Mouse (Mus musculus): Measurements from ENCODE around the gene Fancc.
A peak's percentile ranks its signal among the peaks of the same experiment; 100 is the strongest.

The Fancc gene

DNA sequence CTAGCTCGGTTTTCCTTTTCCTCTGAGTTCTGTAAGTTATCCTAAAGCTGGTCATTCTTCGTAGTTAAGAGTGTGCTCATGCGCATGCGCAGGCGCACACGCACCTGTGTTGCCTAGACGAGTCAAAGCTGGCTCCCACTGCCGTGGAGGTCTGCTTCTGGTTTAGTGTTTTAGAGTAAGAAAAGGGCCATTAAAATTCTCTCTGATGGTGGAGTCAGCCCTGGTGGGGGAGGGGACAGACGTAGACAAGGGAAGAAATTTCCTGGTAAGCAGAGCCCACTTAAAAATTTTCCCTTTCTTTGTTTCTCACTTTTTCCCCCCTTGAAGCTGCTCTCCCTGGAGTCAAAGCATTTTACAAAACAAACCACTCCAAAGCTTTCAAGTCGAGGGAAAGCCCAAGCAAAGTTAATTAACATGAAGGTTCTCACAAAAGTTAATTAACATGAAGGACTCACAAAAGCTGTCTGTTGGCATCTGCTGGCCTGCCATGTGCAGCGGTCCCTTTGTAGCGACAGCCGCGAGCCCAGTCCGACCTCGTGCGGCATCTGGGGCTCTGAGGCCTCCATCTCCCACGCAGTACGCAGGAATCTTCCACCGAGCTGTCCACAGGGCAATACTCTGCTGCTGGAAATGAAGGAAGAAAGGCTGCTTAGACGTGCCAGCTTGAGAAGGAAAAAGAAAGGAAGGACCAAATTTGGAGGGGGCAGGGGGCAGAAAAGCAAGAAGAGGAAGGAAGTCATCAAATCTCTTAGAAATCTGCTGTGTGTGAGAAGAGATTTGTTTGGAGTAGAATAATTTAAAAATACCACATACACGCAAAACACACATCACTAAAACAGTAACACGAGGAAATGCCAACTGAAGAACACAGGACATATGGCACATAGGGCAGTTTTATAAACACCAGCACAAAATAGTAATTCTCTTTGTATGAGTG is at the start of gene Fancc:
TSS of gene Fancc (minus strand) at position 633 of the 937 bp plus-strand sequence.
- DNase-seq = no peak

DNA sequence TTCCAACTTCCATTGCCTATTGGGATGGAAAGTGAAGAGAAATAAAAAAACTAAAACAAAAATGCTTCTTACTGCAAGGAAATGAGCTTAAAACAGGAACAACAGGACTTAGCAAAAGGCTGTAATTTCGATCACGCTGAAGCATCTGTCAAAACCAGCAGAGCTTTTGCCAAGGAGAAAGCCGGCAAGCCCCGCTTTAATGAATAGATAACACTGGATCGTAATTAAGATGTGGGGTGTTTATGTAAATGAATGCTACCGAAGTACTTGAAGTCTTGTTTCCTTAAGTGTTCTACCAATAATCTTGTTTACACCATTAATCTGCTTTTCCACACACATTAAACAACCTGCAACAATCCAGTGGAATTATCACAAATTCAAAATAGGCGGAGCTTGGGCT is 48.2 kb upstream of the Fancc start:
- no peak for DNase-seq

DNA sequence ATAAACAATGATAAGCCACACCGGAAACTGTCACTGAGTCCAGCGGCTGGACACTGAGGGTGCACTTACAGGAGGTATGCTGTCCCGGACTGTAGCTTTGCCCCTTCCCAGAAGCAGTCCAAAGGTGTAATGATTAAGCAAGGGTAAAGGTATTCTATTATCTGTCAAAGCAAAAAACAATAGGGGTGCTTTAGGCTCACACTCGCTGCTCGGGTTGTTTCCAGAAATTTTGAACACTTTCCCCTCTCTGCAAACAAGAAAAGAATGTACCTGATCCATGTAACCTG is 47.8 kb upstream of the Fancc start:
- no peak for DNase-seq

DNA sequence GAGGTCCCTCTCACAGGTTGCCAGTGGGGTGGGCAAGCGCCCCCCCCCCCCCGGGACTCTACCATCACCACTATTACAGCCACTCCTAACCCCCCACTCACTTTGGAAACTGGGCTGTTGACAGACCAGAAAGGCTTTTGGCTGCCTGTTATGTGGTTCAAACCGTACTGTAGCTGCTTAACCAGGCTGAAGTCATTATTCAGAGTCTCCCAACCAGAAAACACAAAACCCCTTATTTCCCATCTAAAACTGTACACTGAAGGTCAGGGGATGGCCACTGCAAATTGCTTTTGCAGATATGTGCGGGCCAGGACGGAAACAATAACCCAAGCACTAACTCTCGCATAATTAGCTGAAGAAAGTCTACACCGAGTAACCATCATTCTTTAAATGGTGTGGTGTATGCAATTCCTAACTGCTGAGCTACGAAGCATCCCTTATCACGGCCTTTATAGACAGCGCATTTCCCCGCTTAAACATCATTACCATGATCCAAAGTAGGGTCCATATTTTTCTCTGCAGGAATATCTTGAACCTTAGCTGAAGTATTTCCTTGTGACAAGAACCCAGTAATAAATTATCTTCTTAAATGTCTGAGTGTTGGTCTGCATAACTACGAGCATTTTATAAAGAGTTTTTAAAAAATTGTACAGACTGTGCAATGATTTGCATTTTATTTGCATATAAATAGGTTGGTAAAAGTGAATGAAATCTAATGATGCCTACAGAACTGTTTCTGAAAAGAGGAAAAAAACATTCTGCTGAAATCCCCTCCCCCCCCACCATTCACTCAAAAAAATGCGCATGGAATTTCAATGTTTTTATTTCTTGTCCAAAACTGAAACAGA is 47.3 kb upstream of the Fancc start:
- DNase-seq = no peak

DNA sequence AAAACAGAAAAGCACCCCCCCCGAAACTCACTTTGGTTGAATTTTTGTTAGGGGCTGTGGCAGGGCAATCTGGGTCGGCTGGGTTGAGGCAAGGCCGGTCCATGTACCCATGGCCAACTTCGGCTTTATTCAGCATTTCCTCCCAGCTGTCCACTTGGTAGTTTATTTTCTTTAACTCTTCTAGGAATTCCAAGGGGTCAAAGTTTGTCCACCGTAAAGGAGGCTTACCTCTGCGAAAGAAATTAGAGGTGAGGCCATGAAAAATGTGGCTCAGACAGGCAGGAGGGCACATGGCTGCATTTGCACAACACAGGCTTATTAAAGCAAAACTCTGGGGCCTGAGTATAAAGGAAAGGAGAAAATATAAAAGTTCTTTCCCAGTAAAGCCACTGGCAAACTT is 46.4 kb upstream of the Fancc start:
- DNase-seq = no peak

DNA sequence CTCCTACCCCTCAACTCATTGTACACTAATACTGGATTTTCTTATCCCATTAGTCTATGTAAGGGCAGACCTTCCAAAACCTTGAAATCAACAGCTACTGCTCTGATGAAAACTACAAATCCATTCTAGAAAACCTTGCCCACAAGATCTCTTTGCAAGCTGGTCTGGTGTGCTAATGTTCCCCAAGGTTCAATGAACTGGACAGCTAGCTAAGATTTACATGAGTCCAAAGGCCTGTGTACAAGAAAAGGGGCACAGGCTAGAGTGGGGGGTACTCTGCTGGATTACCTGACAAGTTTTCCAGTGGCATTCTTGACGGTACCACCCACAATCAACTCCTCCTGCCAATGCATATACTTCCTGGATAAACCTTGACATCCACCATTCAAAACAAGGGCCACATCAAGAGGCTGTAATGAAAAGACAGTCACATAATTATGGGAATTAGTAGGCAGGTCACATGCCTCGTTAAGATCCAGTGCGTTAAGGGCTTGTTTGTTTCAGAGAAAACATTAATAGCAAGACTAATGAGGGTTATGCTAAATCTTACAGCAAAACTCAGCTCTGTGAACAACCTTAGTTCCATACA is 45.8 kb upstream of the Fancc start:
- no peak for DNase-seq

DNA sequence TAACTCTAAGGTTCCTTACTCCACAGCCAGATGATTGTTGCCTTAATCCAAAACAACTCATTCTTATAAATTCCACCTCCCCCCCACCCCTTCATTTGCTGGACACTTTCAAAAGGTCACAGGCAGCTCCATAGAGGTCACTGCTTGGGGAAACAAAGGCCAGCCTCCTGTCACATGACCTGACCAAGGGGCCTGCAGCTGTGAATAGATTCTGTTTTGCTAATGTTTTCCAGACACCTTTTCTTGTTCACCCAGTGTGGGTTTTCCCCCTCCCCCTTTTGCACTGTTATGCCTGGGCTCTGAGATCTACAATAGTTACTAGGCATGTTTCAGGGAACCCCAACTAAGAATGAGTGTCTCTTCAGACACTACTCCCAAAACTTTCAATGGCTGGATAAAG is 44.4 kb upstream of the Fancc start:
- no peak for DNase-seq

DNA sequence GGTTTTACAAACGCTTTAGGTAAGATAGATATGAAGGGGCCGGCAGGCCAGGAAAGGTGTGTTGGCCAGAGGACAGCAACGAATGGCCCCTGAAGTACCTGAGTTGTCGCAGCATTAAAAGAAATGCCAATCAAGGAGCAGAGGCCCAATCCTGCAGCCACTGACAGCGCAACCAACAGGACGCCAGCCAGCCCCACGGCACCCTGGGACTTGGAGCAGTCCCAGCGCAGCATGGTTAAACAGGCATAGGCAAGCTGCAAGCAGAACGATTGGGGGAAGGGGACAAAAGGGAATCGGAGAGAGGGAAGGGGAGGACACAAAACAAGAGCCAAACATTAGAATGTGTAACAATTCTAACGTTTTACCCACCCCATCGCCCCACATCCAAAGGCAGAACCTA is 43.5 kb upstream of the Fancc start:
- no peak for DNase-seq

DNA sequence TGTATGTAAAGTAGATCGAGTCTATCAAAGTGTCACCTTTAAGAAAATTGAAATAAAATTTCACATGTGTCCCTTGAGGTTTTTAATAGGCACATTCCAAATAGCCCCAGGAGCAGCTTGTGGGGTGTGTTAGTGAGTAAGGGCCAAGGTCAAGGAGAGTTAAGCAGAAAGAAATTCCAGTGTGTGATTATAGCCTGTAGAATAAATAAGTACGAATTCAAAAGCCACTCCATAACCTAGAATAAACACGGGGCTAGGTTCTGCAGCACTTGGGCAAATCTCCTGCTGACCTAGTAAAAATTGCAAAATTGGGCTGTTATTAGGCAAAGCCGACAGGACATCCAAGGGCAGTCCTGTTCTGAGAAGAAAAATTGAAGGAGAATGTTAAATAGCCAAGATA is 37.9 kb upstream of the Fancc start:
- peak; percentile 25 to 55 for DNase-seq

DNA sequence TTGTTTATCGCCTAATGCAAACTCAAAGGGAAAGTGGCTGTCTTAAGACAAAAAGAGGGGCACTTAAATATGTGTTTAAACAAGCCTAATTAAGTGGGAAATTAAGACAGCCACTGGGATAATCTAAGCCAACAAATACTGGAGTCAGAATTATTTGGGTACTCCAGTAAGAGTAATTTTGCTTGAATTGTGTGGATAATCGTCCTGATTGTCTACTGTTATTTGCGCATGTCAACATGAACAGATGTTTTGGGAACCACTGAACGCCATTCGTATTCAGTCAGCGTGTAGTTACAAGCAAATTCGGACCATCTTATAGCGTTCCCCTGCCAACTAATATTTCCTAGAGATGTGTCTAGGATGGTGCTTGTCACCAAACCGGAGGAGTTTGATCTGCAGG is 33.8 kb upstream of the Fancc start:
- no peak for DNase-seq

DNA sequence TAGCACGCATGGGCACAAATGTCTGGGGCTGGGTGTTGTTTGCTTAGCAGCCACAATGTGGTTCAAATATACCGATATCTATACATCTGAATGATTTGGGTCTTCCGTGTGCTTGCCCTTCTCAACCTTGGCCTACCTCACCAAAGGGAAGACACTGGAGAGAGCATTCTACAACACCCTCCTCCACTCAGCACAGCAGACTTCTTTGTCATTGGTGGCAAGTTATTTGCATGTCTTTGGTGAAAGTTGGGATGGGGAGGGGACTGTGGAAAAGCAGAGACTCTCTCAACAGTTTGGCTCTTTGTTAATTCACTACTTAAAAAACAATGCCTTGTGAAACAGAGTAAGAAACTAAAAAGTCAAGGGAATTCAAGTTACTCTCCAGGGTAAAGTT is 33.3 kb upstream of the Fancc start:
- DNase-seq = no peak

DNA sequence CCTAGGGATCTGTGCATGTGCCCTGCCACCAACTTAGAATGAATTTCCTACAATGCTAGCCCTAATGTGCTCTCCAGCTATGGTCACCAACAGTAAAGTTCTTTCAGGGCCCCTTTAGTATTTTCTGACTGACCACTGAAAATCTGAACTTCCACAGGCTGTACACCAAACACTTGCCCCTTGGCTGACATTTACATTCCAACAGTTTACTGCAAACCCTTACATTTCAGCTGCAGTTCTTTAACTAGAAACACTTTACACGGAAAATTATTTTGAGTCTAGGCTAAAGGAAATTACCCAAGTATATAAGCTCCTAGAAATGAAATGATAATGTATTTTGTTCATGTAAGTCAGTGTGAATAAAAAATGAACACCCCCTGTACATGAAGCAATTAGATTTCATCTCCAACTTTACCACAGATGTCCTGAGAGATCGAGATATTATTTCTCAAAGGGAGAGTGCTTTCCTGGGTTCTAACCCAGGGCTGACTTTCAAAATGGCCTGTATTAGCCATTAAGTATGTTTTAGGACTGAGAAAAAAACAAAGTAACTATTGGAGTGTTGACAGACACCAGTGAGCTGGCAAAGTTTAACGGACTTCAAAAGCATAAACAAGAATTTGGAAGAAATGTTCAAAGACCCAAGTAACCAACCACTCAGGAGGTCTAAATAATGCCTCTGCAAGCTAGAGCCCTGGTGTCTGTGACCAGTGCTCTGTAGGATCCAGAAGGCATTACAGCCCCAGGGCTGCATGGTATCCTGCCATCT is 32.7 kb upstream of the Fancc start:
- DNase-seq = no peak

DNA sequence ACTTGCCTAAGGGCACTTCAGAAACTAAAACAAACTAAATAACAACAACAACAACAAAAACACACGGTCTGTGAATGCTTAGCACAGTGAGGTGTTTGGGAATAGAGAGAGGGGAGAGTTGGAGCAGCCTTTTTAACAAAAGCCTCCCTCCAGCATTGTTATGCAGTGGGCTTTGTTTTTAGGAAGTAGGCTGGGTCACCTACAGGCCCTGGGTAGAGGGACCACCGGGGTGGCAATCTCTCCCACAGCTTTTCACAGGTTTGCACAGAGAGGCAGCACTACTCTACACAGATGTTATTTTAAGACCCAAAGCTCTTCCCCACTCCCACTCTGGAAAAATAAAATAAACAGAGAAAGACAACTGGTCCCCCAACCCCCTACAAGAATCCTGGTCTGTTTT is 31.8 kb upstream of the Fancc start:
- DNase-seq = no peak

DNA sequence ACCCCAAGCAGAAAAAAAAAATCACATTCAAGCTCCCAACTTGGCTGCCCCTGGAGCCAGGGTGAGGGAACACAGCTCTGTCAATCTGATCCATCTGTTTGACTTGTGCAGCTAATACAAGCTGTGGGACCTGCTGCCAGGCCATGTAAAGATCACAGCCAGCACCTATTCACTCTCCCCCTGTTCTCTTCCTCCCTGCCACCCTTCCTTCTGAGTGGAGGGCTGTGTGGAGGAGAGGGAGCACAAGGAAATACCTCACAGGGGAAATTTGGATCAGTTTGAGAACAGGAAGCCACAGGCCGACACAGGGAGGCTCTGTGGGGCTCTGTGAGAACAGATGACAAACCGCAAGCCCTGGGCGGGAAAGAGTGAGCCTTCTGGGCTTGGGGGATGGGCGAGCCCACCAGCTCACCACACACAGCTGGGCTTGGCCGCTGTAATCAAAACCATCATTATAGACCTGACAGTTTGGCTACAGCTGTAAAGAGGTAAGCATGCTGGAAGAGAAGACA is 31.1 kb upstream of the Fancc start:
- DNase-seq = no peak

DNA sequence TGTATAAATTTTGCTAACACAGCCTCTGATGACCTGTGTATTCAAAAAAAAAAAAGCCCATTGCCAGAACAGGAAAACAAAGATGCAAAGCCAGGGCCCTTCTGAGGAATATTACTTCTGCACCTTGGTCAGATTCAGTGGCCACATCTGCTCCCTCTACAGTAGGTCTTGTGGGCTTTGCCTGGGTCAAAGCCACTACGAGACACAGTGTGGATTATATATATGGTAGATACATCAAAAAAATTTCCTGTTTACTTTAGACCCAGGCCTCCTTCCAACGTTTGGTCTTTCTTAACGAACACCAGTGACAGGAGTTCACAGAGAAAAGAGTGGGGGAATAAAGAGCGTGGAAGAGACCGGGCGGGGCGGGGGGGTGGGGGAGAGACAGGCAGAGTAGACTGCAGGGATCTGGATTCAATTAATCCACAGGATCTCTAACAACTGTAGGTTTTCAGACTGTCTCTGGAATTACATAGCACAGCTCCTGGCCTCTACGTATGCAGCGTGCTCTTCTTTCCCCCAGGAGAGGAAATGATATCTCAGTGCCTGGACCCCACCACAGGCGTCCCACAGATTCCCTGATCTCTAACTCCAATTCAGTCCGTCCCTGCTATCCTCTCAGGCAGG is 28.6 kb upstream of the Fancc start:
- DNase-seq = no peak

DNA sequence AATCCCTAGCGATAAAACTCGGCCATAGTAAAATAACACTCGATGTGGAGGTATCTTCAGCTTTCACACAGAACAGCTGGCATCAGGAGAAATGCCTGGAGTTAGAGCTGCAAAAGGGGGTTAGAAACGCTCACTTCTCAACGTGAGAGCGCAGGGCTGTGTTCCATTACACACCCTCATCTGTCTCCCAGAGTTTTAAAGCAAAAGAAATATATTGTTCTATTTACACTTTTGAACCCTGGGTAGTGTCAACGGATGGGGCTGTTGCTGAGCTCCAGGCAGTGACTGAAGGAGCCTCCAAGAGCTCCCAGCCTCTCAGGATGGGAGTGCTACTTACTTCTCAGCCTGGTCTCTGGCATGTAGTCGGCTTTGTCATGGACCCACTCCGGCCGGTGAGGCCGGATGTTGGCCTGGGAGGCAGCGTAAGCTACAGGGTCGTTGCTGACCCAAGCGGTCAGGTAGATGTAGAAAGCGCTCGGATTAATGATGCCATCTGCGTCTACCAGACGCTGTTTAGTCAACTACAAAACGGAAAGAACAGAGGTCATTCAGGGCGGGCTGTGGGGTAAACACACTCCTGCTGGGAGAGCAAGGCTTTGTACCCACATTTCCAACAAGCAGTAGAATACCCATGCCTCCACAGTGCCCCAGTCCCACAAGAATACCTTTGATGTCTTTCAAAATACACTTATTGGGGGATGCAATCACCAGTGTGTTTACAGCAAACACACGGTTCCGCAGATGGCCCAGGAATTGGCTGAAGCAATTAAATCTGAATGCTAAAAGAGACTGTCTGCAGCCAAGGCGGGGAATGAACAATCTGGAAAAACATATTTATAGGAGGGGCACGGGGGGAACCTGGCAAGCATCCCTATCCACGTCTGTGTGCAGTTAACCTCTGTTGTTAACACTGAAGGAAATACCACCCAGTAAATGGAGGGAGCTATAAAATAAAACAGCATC is 27.8 kb upstream of the Fancc start:
- DNase-seq = no peak

DNA sequence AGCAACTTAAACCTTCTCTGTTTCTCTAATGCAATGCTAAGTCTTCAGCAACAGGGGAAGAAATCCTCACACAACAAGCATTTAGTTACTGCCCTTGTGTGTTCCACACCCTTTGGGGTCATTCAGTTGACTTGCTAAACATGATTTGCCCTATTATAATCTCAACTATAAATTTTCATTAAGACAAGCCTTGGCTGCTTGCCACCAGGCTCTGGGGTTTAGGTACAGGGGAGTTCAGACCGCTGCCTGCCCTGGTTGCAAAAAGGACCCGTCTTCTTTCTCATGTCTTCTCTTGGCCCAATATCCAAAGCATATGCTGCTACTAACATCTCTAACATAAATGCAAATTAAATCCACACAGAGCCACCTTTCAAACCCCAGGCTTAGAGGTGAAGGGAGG is 27.0 kb upstream of the Fancc start:
- DNase-seq = no peak

DNA sequence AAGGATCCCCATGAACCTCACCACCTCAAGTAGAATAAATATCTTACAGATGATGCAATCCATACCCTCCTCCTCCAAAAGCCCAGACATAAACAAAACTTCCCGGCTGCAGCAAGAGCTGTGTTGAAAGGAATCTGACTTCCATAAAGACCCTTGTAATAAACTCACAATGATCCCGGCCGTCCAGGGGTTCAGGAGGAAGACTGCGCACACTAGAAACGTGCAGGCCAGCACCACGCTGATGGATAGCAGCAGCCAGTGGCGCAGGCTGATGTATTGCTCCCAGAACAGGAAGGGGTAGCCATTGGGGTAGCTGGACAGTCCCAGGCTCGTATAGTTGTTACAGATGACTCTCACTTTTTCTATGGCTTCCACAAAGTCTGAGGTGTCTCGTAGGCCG is 25.8 kb upstream of the Fancc start:
- no peak for DNase-seq

DNA sequence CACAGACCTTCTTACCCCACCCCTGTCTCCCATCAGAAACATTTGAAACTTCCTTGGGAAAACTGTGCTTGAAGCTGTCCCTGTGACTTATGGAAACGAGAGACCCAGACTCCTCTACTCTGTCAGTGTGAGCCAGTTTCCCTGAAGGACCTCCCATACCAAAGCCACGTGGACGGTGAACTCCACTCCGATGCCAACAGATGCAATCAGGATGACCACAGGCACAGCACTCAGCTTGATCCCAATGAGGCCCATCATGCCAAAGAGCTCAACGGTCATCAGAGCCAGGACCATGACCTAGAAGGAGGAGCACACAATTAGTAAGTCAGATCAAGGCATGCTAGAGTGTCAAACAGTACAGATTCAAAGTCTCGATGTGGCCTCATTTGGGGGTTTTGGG is 23.0 kb upstream of the Fancc start:
- no peak for DNase-seq

DNA sequence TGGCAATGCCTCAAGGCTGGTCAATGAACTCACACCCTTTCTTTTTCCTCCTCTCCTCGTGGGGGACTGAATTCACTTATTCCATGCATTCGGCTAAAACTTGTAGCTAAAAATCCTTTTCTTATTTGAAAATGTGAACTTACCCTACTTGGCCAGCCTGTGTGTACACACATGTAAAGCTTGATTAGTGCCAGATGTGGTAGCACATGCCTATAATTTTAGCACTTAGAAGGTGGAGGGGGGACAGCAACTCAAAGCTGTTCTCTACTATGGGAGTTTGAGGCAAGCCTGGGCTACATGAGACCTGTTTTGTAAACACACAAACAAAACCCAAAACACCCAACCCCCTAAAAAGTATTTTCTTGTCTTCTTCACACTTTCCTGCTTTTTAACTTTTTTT is 19.5 kb upstream of the Fancc start:
- DNase-seq = no peak

DNA sequence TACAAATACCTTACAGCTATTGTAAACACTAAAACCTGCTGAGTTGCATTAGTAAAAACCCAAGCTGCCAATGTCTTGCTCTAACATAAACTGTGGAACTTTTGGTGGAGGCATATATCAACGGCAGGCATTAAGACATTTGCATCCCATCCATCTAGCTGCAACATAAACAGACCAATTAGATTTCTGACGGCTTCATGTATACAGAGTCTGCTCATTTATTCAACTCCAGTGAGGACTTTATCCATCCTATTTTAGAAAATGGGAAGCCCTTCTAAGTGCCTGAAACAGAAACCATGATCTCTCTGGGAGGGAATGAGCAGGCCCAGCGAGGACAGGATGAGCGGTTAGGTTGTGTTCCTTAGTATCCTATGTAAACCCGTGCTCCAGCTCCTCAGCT is 18.5 kb upstream of the Fancc start:
- no peak for DNase-seq
